Mouse (Mus musculus): ENCODE measurements around the gene Scfd2.

GRCm38 (mm10) chr5:74250947-74251346, 280.6 kb downstream of the Scfd2 start:
- TF ChIP-seq CTCF (IDR thresholded peaks at IDR 0.05; ENCODE audit: low read depth) (no peak), EP300 (optimal IDR thresholded peaks at IDR 0.05) (no peak)

Measured in stomach, postnatal 0 days (tissue).